Mouse (Mus musculus): ENCODE data around the gene Gjc2.

Gjc2 gene

DNA sequence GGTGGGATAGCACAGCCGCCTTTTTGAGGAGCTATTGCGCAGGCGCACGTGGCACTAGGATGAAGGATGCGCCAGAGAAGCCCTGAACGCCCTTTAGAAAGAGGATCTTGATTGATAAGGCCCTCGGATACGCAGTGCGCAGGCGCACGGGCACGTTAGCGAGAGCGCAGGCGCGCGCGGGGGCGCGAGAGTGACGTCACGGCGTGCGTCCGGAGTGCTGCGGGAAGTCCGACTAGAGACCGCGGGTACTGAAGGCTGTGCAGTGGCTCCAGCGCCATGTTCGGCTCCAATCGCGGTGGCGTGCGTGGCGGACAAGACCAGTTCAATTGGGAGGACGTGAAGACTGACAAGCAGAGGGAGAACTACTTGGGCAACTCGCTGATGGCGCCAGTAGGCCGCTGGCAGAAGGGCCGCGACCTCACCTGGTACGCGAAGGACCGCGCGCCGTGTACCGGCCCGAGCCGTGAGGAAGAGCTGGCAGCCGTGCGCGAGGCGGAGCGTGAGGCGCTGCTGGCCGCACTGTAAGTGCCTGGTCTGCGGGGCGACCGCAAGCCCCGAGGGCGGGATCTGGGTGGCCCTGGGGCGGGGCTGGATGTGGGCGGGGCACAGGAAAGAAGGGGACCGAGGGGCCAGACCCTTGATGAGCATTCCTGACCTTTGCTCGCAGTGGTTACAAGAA is 25.3 kb upstream of the Gjc2 start, which contains the start of gene 2310033P09Rik:
Gene 2310033P09Rik (plus strand): TSS at position 169 of the 679 bp plus-strand sequence.
- peak; percentile 87 for DNase-seq (ENCODE audit: low read depth)

DNA sequence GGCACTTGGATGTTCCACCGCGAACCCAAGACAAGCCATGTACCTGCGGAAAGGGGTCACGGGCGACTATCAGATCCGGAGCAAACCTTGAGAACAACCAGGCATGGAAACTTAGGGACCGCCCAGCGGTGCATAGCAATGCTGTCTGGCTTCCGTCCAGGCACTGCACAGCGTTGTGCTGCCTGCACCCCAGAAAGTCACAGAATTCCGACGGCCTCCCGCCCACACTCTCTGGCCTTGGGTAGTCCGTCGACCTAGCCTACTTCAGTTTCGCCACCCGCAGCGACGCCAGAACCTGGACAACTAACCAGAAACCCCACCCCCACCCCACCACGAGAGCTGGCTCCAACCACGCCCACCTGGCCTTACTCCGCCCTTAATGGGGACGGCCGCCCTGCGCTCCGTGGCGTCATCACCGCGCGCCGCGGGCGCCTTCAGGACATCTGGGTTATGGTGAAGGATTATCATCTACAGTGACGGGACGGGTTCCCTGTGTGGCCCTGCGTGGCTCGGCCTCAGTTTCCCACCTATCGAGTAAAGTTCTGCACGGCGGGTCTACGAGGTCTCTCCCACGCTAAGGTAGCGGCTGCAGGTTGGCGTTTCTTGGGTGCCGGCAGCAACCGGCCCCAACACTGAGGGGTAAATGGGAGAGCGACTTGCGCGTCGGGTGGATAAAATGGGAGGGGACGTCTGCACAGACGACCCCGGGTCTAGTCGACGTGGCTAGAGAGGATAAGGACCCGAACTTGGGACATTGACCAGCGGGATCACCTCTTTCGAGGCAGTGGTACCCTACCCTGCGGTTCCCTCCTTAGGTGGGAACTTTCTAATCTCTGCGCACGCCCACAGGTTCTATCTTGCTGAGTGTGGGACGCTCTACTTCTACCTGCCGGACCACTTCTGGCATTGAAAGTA is 19.3 kb upstream of the Gjc2 start, which contains the start of gene Mrpl55:
Gene Mrpl55 (plus strand): TSS at position 406 of the 915 bp plus-strand sequence.
- peak; percentile 79 for DNase-seq (ENCODE audit: low read depth)

DNA sequence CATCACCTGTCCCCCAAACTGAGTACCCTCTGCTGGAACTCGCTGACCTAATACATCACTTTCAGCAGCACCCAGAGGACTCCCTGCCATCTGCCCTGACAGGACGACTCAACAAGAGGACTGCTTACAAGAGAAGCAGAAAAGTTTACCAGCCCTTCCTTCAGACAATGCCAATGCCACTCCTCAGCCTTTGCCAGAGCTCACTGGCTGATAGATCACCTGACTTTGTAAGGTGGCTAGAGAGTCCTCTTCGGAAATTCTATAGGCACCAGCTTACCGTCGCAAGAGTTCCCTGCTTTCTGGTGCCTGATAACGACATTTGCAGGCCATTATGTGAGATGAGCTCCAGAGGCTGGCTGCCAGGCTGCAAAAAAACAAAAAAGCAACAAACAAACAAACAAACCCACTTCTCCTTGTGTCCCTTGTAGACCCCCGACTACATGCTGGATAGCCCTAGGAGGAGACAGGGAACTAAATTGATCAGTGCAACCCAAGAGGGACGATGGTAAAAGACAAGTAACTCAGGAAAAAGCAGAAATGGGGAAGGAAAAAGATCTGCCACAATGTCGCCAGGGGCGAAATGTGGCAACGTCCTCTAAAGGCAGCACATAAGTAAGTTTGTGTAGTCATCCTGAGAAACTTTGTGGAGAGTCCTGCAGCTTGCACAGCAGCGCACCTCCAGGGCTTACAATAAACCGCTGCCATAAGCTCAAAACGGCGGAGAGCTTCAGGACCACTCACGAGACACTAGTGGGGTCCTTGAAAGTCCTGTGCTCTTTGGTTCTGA is 18.4 kb upstream of the Gjc2 start:
- no peak for DNase-seq (ENCODE audit: low read depth)

- DNase-seq (ENCODE audit: low read depth): no peak
Measured at GRCm38 (mm10) chr11:59196230-59196629, 13.2 kb upstream of the Gjc2 start.

DNA sequence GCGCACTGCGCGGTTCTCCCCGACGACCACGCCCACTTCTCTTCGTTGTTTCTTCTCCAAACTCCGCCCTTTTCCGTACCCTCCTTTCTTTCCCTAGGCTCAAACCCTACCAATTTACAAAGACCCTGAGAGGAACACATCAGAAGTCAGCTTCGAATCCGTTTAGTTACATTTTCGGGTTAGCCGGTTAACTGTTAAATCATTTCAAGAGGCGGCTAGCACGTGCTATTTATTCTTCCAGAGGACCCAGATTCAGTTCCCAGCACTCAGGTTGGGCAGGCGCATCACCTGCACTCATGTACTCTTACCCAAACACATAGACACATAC is 9.0 kb upstream of the Gjc2 start, which contains the start of gene Guk1:
Gene Guk1 (minus strand): TSS at position 154 of the 328 bp plus-strand sequence.
- no peak for DNase-seq (ENCODE audit: low read depth)

DNA sequence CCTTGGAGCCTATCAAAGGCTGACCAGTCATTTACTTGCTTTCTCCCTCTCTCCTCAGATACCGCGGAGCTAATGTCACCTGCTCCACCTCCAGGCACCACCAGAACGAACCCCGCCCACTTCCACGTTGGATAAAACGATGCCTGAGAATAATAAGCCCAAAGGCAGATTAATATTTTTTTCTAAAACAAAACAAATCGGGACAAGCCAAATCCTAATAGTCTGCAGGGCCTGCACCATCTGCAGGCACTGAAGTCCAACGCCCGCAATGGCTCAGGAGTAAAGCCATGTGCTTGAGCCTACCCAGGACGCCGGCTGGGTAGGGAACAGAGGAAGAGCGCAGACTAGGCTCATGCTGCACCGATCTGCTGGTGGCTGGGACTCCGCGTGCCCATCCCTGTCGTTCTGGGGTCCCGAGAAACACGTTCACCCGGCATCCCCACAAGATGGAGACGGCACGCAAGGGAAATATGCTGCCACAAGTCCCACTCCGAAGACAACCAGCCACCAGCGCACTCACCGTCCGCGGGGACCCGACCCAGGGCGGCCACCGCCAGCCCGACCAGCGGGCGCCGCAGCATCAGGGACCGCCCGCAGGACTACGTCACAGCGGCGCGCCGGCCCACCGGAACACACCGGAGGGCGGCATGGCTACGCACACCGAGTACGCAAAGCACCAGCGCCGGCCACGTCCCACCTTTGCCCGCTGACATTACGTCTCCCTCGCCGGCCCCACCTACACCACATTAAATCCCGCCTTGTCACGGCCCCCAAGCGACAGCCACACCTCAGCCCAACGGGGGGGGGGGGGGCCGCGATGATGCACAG is 8.4 kb upstream of the Gjc2 start:
- DNase-seq (ENCODE audit: low read depth): peak; percentile 71

DNA sequence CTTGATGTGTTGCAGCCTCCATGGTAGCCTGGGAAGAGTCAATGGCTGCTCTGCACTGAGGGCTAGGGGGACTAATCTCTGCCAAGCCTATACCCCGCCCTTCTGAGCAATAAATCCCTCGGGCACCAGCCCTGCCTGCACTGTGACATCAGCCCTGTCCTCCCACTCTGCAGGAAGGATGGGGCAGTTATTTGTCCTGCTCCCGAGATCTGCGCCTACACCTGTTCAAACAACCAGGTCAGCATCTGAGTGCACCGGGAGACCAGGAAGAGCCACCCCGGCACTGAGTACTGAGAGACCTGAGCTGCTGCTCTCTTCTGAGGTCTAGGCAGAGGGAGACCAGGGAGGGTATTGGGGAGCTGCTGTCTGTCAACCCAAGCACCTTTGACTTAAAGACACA is 4.7 kb upstream of the Gjc2 start:
- DNase-seq (ENCODE audit: low read depth): no peak

DNA sequence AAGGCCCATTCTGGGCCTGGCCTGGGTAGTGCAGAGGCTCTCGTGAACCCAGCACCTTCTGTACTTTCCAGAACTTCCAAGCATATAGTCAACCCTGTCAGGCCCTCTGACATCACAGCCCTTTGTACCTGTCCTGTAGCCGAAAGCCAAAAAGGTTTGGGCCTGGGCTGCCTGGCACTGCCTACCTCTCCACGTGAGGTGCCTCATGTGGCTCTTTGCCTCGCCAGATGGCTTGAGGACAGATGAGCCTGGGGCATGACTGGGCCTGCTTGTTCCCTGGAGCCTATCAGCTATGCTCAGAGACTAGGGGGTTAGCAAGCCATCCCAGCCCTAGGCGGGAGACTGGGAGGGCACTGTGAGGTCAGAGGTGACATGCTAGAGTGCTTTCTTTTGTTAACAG is 2.5 kb upstream of the Gjc2 start:
- no peak for DNase-seq (ENCODE audit: low read depth)

DNA sequence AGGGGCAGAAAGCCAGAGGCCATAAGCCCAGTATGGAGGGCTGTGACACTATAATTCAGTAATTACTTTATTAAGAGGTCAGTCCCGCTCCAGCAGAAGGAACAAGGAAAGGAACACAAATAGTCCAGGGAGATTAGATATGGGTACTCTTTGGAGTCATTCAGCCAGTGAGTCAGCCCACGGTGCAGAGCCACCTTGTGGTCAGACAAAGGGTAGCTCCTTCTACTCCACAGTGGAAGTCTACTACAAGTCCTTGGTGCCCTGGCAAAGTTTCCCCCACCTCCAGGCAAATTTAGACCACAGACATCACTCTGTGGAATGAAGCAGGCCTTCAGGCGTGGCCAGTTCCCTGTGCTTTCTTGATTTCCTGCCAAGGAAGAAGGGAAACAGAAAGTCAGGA is 808 bp upstream of the Gjc2 start:
- DNase-seq (ENCODE audit: low read depth): no peak

DNA sequence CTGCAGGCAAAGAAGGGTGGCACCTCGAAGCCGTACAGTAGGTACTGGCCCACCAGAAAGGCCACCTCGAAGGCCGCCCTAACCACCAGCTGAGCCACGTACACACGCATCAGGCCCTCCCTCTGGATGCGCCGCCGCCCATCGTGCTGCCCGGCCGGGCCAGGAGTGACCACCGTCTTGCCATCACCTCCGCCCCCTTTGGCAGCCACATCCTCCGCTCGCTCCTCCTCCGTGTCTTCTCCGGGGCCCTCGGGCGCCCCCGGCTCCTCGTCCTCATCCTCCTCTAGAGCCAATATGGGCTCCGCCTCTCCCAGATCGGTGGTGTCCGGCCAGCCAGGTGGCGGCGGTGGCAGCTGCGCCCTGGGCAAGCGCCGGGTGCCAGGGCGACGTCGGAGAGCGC is 6.1 kb downstream of the Gjc2 start:
- no peak for DNase-seq (ENCODE audit: low read depth)

- no peak for DNase-seq (ENCODE audit: low read depth)
Measured at GRCm38 (mm10) chr11:59176475-59176874, 6.5 kb downstream of the Gjc2 start.

GRCm38 (mm10) chr11:59174189-59174838 is 8.7 kb downstream of the Gjc2 start:
- no peak for DNase-seq (ENCODE audit: low read depth)

DNA sequence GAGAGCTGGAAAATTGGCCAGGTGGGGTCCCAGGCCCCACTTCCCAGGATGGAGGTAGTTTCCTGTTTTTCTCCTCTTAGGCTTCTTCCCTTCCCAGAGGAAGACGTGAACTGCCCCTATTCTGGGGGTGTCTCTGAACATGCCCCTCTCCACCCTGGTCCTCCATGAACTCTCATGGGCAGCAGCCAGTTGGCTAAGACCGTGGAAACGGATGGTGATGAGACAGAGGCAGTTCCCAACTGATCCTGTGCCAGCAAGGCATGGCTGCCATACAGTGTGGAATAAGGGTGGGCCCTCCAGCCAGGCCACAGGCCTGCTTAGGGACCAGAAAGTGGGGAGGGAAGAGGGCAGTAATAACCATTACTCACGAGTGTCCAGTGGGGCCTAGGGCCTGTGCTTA is 12.5 kb downstream of the Gjc2 start:
- no peak for DNase-seq (ENCODE audit: low read depth)

GRCm38 (mm10) chr11:59169807-59170206 is 13.2 kb downstream of the Gjc2 start:
- no peak for DNase-seq (ENCODE audit: low read depth)

GRCm38 (mm10) chr11:59165616-59166241 is 17.3 kb downstream of the Gjc2 start:
- DNase-seq (ENCODE audit: low read depth): no peak

- DNase-seq (ENCODE audit: low read depth): peak; percentile 43
Measured at GRCm38 (mm10) chr11:59164384-59164783, 18.6 kb downstream of the Gjc2 start.

DNA sequence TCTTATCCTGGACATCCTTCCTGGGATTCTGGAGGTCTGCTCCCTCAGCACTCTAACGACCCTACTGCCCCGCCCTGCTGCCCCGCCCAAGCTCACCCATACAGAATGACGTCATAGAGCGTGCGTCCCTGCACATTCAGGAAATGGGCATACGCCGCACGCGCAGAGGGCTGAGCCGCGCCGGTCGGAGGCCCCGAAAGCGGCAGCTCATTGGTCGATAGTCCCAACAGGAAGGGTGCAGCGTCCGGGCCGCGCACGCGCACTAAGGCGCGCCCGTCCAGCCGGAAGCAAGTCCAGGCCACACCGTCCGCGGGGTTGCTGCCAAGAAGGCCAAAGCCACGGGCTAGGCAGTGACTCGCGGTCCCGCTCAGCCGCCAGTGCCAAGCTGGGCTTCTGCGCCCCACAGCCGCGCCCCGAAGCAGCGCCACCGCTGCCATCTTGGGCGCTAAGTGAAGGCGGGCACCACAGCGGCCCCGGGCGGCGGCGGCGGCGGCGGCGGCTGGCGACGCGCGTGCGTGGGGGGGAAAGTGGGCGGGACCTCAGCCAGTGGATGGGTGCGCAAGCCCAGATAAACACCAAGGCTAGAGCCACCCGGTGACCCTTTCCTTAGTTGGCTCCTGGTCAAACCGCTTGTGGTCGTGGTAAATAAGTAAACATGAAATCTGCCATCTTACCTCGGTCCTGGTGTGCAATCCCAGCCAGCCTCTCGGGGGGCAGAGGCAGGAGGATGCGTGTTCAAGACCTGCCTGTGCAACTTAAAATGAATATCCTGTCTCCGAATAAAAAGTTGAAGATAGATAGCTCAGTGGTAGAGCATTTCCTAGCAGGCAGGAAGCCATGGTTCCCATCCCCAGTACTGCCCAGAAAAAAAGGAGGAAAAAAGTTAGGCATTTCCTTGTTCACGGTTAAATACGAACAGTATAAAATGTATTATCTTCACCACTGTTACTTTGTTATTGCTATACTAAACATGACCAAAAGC is 19.5 kb downstream of the Gjc2 start, which contains the start of gene Iba57:
Gene Iba57 (minus strand): TSS at position 485 of the 982 bp plus-strand sequence.
- DNase-seq (ENCODE audit: low read depth): peak; percentile 91

DNA sequence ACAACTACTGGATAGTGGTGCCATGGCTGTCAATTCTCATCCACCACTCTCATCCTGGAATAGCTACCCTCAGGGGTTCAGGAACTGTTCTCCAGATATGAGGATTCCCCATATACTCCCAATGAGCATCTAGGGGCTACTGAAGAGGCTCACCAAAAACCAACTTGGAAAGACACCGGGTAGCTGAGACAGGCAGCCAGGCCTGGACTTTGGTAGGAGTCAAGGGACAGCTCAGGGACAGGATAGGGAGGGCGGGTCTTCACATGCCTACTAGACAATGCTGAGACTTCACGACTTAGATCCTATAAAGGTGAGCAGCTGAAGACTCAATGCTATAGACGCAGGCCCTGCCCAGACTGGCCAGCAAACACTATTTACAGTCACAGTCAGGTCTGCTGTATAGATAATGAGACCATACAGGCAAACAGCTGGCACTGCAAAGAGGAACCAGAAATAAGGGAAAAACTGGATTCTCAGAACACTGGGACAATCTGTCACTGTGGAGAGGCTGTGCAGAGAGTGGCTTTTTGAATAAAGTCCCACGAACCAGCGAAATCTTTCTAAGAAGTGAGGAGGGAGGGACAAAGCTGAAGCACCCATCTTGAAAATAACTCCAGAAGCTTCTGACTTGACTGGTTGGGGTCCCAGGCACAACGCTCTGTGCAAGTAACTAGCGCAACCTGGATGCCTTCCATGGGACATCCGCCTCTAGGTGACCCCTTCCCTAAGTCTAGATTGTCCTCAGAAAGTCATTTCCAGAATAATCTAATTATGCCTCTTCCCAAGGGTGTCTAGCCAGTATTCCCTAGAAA is 20.4 kb downstream of the Gjc2 start:
- no peak for DNase-seq (ENCODE audit: low read depth)
